Mouse (Mus musculus): ENCODE results near the gene Slc9a9.

GRCm38 (mm10) chr9:95153966-95154365 lies 484.3 kb downstream of the Slc9a9 start:
- TF ChIP-seq CTCF (IDR thresholded peaks at IDR 0.05; ENCODE audit: control insufficient read depth, insufficient read depth, insufficient read length) = no peak
- no peak for TF ChIP-seq USF1 (IDR thresholded peaks at IDR 0.05; ENCODE audit: low read depth)
- TF ChIP-seq MYOD1 (IDR thresholded peaks at IDR 0.05; ENCODE audit: control insufficient read depth, insufficient read length, low read depth) = peak; percentile 29
- TF ChIP-seq MAX (IDR thresholded peaks at IDR 0.05) = no peak
- no peak for TF ChIP-seq FOSL1 (IDR thresholded peaks at IDR 0.05; ENCODE audit: insufficient read depth, low read length, poor library complexity, severe bottlenecking)

Data from C2C12 (cell line).